Mouse (Mus musculus) adrenal gland, adult 2 months (tissue): ENCODE data around the gene Il16. TPM values are rescaled to one million over a fixed set of nuclear protein-coding genes. Genes with fewer than 3 reads are reported as not detected.

Source experiments
- DNase-seq: peaks from one replicate; pipeline ENCODE4 v3.0.0; 2021
- polyA plus RNA-seq: library from polyadenylated mRNA; depleted of rRNA; stranded (reverse); fragments of >200 nt; gene quantifications from 2 replicates; pipeline ENCODE4 v1.2.3, GENCODE M21; 2012
- total RNA-seq, 2 experiments: library from RNA; stranded (reverse); gene quantifications; 2 replicates each; pipeline ENCODE4 v1.2.3; 2021

The Il16 gene
- total and polyA plus RNA-seq, 3 experiments: 2.0 to 5.7 (median 3.4) TPM

DNA sequence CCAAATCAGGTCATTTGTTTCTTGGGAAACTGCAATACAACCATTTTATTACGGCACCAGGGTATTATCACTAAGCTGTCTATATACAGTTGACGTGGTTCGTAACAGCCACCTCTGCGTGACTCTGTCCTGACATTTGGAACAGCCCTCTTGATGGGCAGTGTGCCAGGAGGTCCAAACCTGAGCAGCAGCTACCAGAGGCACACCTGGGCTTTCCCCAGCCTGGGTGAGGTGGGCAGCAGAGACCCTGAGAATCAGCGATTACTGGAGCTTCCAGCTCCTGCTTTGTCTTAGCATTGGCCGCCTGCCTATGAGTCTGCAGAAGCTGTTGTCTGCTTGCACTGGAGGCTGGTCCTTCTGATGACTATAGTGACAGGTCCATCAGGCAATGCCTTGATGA lies 101.9 kb downstream of the Il16 start:
- DNase-seq: no peak

- DNase-seq: no peak
Measured at GRCm38 (mm10) chr7:83641163-83641562, 104.4 kb downstream of the Il16 start.

GRCm38 (mm10) chr7:83640581-83640980 lies 104.9 kb downstream of the Il16 start:
- no peak for DNase-seq

- no peak for DNase-seq
Measured at GRCm38 (mm10) chr7:83639084-83639483, 106.4 kb downstream of the Il16 start.

GRCm38 (mm10) chr7:83637781-83638583 lies 107.5 kb downstream of the Il16 start:
- DNase-seq: no peak

DNA sequence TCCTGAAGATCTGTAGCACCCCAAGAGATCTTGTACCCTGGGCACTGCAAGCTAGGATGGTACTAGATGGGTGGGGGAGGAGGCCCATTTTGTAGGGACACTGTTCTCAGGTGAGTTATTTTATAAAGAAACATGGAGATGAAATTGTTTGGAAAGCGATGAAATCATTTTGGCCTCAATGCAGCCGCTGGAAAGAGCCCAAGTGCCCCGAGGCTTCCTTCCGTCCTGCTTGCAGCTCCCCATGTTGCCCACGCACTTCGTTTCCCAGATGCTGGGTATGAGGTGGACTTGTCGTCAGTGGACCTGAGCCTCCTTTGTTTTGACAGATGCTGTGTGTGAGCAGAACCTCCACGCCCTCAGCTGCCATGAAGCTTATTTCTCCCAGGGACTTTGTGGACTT lies 109.1 kb downstream of the Il16 start:
- DNase-seq: no peak

- no peak for DNase-seq
Measured at GRCm38 (mm10) chr7:83635726-83636125, 109.8 kb downstream of the Il16 start.

- DNase-seq: no peak
Measured at GRCm38 (mm10) chr7:83633856-83634255, 111.7 kb downstream of the Il16 start.

DNA sequence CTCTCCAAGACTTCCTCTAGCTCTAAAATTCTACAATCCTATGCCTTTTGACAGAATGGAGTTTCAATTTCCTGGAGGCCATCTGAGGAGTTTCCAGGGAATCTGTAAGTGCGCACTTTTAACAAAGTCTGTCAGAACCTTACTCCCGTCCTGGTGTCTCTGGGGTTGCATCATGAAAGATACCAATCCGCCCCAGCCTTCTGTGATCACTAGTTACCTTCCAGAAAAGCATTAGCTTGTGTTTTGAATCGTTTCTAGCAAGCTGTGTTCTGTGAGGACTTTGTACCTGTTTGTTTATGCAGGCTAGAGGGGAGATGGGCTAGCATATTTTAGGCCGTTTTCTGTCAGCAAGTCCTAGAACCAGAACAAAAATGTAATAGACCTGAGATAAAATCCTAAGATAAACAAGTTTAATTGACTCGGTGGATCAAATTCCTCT lies 112.8 kb downstream of the Il16 start:
- no peak for DNase-seq

DNA sequence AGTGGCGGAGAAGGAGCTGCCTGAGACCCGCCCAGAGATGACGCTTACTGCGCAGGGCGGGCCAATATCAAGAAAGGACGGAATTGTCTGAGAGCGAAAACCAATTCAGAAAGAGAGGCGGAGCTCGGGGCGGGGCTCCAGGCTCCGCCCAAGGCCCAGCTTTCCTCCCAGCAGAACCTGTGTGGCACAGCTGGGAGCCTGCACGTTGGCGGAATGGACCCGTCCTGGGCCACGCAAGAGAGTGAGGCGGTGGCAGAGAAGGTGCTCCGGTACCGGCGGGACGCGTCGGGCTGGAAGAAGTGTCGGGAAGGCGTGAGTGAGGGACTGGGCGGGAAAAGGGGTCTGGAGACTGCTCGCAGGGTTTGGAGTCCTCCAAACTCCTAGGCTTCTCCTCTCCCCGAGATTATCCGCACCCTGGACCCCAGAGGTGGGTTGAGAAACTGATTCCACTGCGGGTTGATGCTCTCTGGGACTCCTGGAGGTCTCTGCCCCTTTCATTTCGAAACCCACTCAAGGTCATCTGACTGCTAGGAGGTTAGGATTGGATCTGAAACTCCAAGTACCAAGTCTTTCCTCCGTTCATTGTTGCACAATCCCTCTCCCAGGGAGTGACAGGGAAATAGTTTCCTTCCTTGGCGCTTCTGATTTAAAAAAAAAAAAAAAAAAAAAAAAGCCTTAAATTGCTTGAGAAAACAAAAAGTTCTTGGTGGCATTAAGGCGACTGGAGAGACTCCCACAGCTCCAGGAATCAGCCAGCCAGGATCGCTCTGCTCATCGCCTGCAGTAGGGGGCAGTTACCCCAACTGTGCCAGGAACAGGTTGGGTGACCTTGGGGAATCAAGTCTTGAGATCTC lies 113.5 kb downstream of the Il16 start, which contains the start of gene Stard5:
Gene Stard5, plus strand, starts transcription at position 132 of the 854 bp plus-strand sequence.
- peak; percentile 97 for DNase-seq

DNA sequence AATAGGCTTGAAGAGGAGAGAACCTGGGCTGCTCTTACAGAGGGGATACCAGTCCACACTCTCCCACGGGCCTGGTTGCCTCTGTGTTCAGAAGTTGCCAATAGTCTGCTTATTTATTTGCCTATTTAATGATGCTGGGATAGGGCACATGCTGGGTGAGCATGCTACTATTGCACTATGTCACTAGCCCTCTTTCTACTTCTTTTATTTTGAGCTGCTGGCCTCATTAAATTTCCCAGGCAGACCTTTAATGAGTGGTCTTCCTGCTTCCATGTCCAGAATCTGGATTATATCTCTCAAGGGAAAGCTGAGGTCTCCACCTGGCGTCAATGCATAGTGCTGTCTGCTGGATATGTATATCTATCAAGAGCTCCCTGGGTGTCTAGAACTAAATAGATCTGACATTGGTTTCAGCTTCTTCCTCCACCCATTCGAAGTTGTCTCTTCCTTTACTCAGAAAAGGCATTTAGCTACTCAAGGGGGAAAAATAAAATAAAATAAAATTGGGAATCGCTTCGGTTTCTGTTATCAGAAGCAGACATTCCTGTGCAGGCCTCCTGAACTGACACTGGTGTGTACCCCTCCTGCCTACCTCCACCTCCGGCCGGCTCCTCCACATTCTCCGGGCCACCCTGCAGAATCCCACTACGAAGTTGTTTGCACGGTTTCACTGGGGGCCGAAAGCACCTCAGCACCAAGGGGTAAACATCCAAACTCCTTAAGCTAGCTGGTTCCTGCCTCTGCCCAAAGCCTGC lies 114.3 kb downstream of the Il16 start:
- DNase-seq: no peak

- DNase-seq: no peak
Measured at GRCm38 (mm10) chr7:83627369-83627768, 118.2 kb downstream of the Il16 start.

GRCm38 (mm10) chr7:83626557-83627257 lies 118.8 kb downstream of the Il16 start:
- peak; percentile 18 for DNase-seq

DNA sequence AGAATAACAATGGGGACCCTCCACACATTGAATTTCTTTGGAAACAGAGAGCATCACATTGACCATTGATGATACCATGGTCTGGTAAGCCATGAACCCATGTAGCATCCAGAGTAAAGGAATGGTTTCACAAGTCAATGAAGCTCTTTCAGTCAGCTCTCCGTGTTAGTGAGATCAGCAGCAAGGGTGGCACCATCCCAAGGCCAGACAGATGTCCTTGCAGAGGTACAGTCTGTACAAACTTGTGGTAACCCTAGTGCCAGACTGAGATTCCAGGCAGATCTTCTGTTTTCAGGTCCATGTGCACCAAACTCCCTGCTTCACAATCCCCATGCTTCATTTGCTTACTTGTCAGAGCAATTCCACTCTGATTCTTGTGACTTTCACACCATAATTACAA lies 121.5 kb downstream of the Il16 start:
- peak; percentile 56 for DNase-seq

DNA sequence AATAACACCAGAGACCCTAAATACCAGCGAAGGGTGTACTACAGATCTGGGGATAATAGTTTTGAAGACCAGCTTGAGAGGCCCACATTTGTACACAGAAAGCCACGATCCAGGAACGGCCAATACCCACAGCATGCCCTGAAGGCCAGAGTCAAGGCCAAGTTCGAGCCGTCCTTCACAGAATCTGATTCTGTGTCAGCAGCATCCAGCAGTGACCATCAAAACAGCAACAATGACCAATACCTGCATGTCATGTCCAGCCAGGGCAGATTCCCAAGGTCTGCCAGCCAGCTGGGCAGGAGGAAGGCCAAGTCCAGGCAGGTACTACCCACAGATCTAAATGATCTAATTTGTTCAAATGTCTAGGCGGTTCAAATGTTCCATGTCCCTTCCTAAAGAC lies 122.9 kb downstream of the Il16 start:
- DNase-seq: peak; percentile 58

DNA sequence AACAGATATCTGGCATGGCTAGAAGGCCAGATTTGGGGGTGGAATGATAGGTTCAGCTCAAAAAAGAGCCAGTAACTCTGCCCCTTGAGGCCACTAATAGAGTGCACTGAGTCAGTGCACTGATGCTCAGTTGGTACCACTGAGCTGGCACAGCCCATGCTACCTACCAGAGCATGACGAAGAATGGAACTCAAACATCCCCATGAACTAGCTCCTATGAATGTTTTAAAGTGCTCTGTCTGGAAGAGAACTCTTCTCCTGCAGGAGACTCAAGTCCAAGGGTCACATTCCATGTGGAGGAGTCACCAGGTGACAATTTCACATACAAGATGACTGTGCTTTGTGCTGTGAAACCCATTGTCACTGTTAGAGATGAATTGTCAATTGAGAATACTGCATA lies 126.8 kb downstream of the Il16 start:
- no peak for DNase-seq

GRCm38 (mm10) chr7:83616268-83616667 lies 129.3 kb downstream of the Il16 start:
- DNase-seq: no peak

- no peak for DNase-seq
Measured at GRCm38 (mm10) chr7:83615815-83616214, 129.7 kb downstream of the Il16 start.

DNA sequence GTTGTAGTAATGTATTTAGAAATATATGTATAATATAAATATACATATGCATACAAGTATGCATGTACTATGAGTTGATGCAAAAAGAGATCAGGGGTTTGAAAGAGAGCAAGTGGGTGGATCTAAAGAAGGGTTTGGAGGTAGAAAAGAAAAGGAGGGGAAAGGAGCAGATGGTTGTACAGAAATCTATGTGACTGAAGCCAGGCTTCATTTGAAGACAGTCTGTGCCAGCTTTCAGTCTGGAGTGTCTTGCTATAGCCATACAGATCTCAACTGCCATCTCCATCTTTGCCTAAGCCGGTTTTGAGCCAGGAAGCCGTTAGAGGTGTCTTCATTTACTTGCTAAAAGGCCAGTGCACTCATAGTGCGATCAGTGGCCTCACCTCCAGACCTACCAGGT lies 130.3 kb downstream of the Il16 start:
- no peak for DNase-seq

DNA sequence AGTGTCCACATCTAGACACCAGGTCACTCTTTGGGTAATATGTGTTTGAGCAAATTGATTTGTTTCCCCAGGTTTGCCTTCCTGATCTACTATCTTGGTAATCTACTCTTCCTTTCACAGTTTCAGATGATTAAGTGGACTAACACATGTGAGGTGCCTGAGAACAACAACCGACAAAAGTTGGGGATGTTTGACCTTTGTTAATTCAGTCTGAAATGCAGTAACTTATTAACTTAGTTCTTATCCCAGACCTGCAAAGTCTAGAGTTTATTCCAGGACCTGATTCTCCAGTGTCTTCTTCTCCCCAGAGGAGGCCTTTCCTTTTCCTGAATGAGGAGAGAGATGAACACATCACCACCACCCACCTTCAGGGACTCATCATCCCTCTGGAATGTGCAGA lies 133.6 kb downstream of the Il16 start:
- no peak for DNase-seq

DNA sequence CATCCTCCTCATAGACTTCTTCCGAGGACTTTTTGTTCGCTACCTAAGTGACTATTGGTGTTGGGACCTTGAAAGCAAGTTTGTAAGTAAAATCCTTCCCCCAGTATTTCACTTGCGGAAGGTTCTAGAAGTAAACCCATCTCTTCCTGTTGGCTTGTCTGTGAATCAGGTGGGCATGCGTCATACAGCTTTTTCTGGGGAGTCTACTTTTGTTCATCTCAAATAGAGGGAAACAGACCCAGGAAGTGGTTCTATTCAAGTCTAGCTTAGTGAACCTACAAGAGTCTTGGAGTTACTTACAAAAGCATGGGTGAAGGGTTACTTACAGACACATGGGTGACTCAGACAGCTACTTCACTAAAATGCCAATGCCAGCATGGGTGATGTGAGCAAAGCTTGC lies 135.6 kb downstream of the Il16 start:
- DNase-seq: no peak

DNA sequence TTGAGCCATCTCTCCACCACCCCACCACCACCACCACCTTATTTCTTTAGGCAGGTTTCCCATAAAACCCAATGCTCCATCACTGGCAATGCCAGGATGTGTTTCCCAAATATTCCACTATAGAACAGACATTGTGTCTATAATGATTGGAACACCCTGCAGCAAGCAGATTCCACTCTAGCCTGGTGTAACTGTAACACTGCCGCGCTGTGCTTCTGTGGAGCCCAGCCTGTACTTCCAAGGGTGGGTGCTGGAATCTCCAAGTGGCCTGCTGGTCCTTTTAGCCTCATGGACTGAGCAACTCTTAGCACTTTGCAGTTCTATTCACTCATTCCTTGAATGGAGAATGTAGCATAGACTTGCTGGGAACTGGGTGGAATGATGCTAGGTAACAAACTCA lies 138.7 kb downstream of the Il16 start:
- DNase-seq: no peak
